Mouse (Mus musculus): Measurements from ENCODE around the gene Mfsd14a. TPM values are rescaled to one million over a fixed set of nuclear protein-coding genes. Genes with fewer than 3 reads are reported as not detected.

The Mfsd14a gene
- total RNA-seq, 4 experiments from 2014 or later, result 53.0 to 62.0 (median 56.9) TPM

GRCm38 (mm10) chr3:116653278-116653945 is 9.1 kb downstream of the Mfsd14a start:
- DNase-seq (ENCODE audit: low spot score in 2 of 2), result peak in 1 of 2 experiments; percentile 3

- peak in 1 of 2 experiments; percentile 8 for DNase-seq (ENCODE audit: low spot score in 2 of 2)
Measured at GRCm38 (mm10) chr3:116652033-116652446, 10.4 kb downstream of the Mfsd14a start.

GRCm38 (mm10) chr3:116650698-116651097 is 11.8 kb downstream of the Mfsd14a start:
- no peak for DNase-seq (ENCODE audit: low spot score in 2 of 2)

GRCm38 (mm10) chr3:116648805-116649204 is 13.7 kb downstream of the Mfsd14a start:
- no peak for DNase-seq (ENCODE audit: low spot score in 2 of 2)

GRCm38 (mm10) chr3:116646387-116646786 is 16.1 kb downstream of the Mfsd14a start:
- DNase-seq (ENCODE audit: low spot score in 2 of 2), result no peak

GRCm38 (mm10) chr3:116642373-116642772 is 20.1 kb downstream of the Mfsd14a start:
- no peak for DNase-seq (ENCODE audit: low spot score in 2 of 2)

GRCm38 (mm10) chr3:116641811-116642371 is 20.6 kb downstream of the Mfsd14a start:
- no peak for DNase-seq (ENCODE audit: low spot score in 2 of 2)

GRCm38 (mm10) chr3:116640024-116640423 is 22.5 kb downstream of the Mfsd14a start:
- DNase-seq (ENCODE audit: low spot score in 2 of 2), result no peak

- DNase-seq (ENCODE audit: low spot score in 2 of 2), result no peak
Measured at GRCm38 (mm10) chr3:116638572-116638971, 23.9 kb downstream of the Mfsd14a start.

GRCm38 (mm10) chr3:116637693-116638476 is 24.6 kb downstream of the Mfsd14a start:
- DNase-seq (ENCODE audit: low spot score in 2 of 2), result no peak

GRCm38 (mm10) chr3:116635799-116636198 is 26.7 kb downstream of the Mfsd14a start:
- no peak for DNase-seq (ENCODE audit: low spot score in 2 of 2)

- no peak for DNase-seq (ENCODE audit: low spot score in 2 of 2)
Measured at GRCm38 (mm10) chr3:116634853-116635252, 27.6 kb downstream of the Mfsd14a start.

- no peak for DNase-seq (ENCODE audit: low spot score in 2 of 2)
Measured at GRCm38 (mm10) chr3:116634091-116634490, 28.4 kb downstream of the Mfsd14a start.

GRCm38 (mm10) chr3:116632971-116633370 is 29.5 kb downstream of the Mfsd14a start:
- no peak for DNase-seq (ENCODE audit: low spot score in 2 of 2)

- no peak for DNase-seq (ENCODE audit: low spot score in 2 of 2)
Measured at GRCm38 (mm10) chr3:116631459-116631858, 31.0 kb downstream of the Mfsd14a start.

- DNase-seq (ENCODE audit: low spot score in 2 of 2), result no peak
Measured at GRCm38 (mm10) chr3:116622641-116623040, 39.8 kb downstream of the Mfsd14a start.

GRCm38 (mm10) chr3:116620636-116621370 is 41.7 kb downstream of the Mfsd14a start:
- no peak for DNase-seq (ENCODE audit: low spot score in 2 of 2)

- DNase-seq (ENCODE audit: low spot score in 2 of 2), result no peak
Measured at GRCm38 (mm10) chr3:116618855-116619254, 43.6 kb downstream of the Mfsd14a start.

GRCm38 (mm10) chr3:116615318-116616068 is 47.0 kb downstream of the Mfsd14a start:
- DNase-seq (ENCODE audit: low spot score in 2 of 2), result no peak

- peak in 1 of 2 experiments; percentile 33 for DNase-seq (ENCODE audit: low spot score in 2 of 2)
Measured at GRCm38 (mm10) chr3:116614295-116614892, 48.1 kb downstream of the Mfsd14a start, which contains the start of gene Trmt13. TSS of gene Trmt13 (minus strand) at chr3:116614587.

Data from left cerebral cortex, adult 8-10 months (tissue).